Mouse (Mus musculus) bone marrow, adult 2 months (tissue): ENCODE results near the gene Hsd11b2.

ENCODE experiments used
- CTCF ChIP-seq: fragments of 200-500 bp; IDR thresholded peaks from 2 replicates; pipeline ENCODE4 v1.5.1; 2011; ENCODE audit warnings: low read length, control low read depth; ENCODE audit not compliant: control insufficient read depth, insufficient read depth
- POLR2A ChIP-seq: fragments of 200-500 bp; IDR thresholded peaks from 2 replicates; pipeline ENCODE4 v1.6.1; 2011; ENCODE audit warnings: low read depth, mild to moderate bottlenecking, control low read depth, low read length, borderline replicate concordance; ENCODE audit not compliant: control insufficient read depth

DNA sequence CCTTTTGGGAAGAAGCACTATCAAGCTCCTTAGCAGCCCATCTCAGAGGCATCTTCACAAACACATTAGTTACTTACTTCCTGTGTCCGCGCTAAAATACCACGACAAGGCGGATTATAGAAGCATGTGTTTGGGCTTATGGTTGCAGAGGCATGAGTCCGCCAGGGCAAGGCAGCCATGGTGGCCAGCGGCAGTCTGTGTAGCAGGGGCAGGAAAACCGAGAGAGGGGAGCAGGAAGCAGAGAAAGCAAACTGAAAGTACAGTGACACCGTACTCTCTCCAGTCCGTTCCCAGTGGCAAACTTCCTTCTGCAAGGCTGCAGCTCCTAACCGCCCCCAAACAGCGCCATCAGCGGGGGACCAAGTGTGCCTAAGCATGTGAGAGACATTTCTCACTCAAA lies 18.8 kb upstream of the Hsd11b2 start:
- TF ChIP-seq CTCF (no peak), POLR2A (no peak)
